Mouse (Mus musculus) lung, postnatal 0 days (tissue): ENCODE data around the gene Dlgap4.

Source experiments
- CTCF ChIP-seq: IDR thresholded peaks from 2 replicates; pipeline ENCODE4 v1.5.1; 2016; ENCODE audit warnings: antibody characterized with exemption, mild to moderate bottlenecking
- EP300 ChIP-seq: IDR thresholded peaks from 2 replicates; pipeline ENCODE4 v1.6.1; 2016; ENCODE audit warnings: antibody characterized with exemption, mild to moderate bottlenecking, control low read depth

DNA sequence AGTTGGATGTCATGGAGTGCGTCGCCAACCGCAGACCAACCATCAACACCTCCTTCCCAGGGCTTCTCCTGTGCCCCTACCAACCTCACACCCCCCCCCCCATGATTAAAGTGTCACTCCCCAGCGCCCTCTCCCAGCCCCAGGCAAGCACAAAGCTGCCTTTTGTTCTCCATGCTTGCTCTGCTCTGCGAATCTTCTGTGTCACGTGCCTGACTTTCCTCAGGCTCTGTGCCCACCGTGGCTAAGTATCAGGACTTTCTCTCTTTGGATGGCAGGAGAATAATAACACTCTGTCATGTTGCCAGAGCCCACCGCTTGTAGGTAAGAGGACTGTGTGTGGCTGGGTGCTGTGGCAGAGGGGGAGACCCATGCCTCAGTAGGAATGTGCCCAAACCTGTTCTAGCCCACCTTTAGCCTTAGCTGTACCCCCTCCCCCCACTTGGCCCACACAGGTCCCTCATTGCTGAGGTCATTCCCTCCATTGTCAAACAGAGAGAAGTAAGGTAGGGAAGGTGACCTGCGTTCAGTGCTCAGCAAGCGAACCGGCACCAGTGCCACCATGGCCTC is 79.8 kb downstream of the Dlgap4 start:
- TF ChIP-seq CTCF (no peak), EP300 (no peak)
